Mouse (Mus musculus) cerebellum, adult 2 months (tissue): ENCODE data around the gene Sfxn2.

Experiments
- CTCF ChIP-seq: fragments of 200-500 bp; IDR thresholded peaks from 2 replicates; pipeline ENCODE4 v1.5.1; 2011; ENCODE audit warnings: low read depth, mild to moderate bottlenecking, control low read depth, low read length, moderate library complexity, borderline replicate concordance; ENCODE audit not compliant: insufficient read depth
- POLR2A ChIP-seq: fragments of 200-500 bp; IDR thresholded peaks from 2 replicates; pipeline ENCODE4 v1.6.1; 2011; ENCODE audit warnings: low read length, control low read depth, borderline replicate concordance; ENCODE audit not compliant: insufficient read depth

DNA sequence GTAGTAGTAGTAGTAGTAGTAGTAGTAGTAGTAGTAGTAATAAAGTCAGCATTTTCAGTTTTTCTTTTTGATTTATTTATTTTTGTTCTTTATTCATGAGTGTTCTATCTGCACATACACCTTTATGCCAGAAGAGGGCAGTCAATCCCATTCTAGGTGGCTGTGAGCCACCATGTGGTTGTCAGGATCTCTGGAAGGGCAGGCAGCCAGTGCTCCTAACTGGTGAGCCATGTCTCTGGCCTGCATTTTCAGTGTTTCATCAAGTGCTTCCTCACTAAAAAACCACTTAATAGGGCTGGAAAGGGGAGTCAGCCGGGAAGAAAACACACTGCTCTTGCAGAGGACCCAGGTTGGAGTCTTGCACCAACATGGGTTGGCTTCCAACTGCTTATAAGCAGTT is 11.0 kb upstream of the Sfxn2 start:
- TF ChIP-seq CTCF (peak; percentile 72), POLR2A (no peak)
